Mouse (Mus musculus): ENCODE measurements around the gene Slc5a5.

DNA sequence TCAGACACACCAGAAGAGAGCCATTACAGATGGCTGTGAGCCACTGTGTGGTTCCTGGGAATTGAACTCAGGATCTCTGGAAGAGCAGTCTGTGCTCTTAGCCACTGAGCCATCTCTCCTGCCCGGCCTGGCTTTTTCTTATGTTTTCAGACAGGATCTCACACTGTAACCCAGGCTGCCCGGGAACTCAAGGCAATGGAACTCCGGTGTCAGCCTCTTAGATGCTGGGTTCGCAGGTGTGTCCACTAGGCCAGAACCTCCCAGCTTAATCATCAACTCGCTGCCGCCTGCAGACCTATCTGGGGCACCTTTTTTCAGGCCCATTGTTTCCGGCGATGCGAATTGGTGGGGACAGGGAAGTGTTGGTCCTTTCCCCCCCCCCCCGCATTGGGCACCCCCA lies 52.0 kb downstream of the Slc5a5 start:
- TF ChIP-seq POLR2A (IDR thresholded peaks at IDR 0.05; ENCODE audit: borderline replicate concordance, insufficient read depth, low read length) (no peak), CTCF (IDR thresholded peaks at IDR 0.05; ENCODE audit: borderline replicate concordance, insufficient read depth, low read depth, low read length) (no peak)
